Mouse (Mus musculus) testis, adult 2 months (tissue): ENCODE results near the gene Rgcc. TPM values are rescaled to one million over a fixed set of nuclear protein-coding genes. Genes with fewer than 3 reads are reported as not detected.

Experiments
- H3K27ac ChIP-seq: fragments of 200-500 bp; 2 replicates; pipeline ENCODE4 v1.5.1; 2012; ENCODE audit warnings: low read depth, low read length; ENCODE audit not compliant: control insufficient read depth, insufficient read depth
- H3K27me3 ChIP-seq: fragments of 200-500 bp; 2 replicates; pipeline ENCODE4 v1.6.1; 2012; ENCODE audit warnings: mild to moderate bottlenecking, low read length, moderate library complexity; ENCODE audit not compliant: control insufficient read depth, insufficient read depth
- H3K36me3 ChIP-seq: fragments of 200-500 bp; 2 replicates; pipeline ENCODE4 v1.6.1; 2012; ENCODE audit warnings: mild to moderate bottlenecking, low read length; ENCODE audit not compliant: control insufficient read depth, insufficient read depth
- H3K4me1 ChIP-seq: fragments of 200-500 bp; 2 replicates; pipeline ENCODE4 v1.6.1; 2012; ENCODE audit warnings: low read length; ENCODE audit not compliant: control insufficient read depth, insufficient read depth
- H3K4me3 ChIP-seq: fragments of 200-500 bp; 2 replicates; pipeline ENCODE4 v1.5.1; 2012; ENCODE audit warnings: low read depth, mild to moderate bottlenecking, low read length, moderate library complexity, mixed read lengths; ENCODE audit not compliant: control insufficient read depth
- CTCF ChIP-seq: fragments of 200-500 bp; IDR thresholded peaks from 2 replicates; pipeline ENCODE4 v1.5.1; 2012; ENCODE audit warnings: low read depth, mild to moderate bottlenecking, inconsistent platforms, low read length, moderate library complexity; ENCODE audit not compliant: control insufficient read depth, insufficient read depth, insufficient replicate concordance
- POLR2A ChIP-seq: fragments of 200-500 bp; IDR thresholded peaks from 2 replicates; pipeline ENCODE4 v1.6.1; 2012; ENCODE audit warnings: low read depth, mild to moderate bottlenecking, inconsistent platforms, low read length, moderate library complexity; ENCODE audit not compliant: control insufficient read depth
- polyA plus RNA-seq: library from polyadenylated mRNA; depleted of rRNA; stranded (reverse); fragments of >200 nt; gene quantifications from 2 replicates; pipeline ENCODE4 v1.2.3, GENCODE M21; 2012

Rgcc gene
- polyA plus RNA-seq, 1 experiment: 26.5 TPM

GRCm38 (mm10) chr14:79287251-79287863 is 14.1 kb downstream of the Rgcc start:
- Histone ChIP-seq H3K4me1 (peaks cover 11% of the 10 kb centered on the region), H3K27ac (no peak overlapping the region), H3K4me3 (no peak overlapping the region), H3K36me3 (no peaks in the 10 kb centered on the region), H3K27me3 (no peaks in the 10 kb centered on the region)
- TF ChIP-seq CTCF (no peak), POLR2A (no peak)

- TF ChIP-seq CTCF: no peak
- TF ChIP-seq POLR2A: no peak
- no peaks in the 10 kb centered on the region for H3K27me3 ChIP-seq
- no peak overlapping the region for H3K4me3 ChIP-seq
- no peaks in the 10 kb centered on the region for H3K36me3 ChIP-seq
- no peak overlapping the region for H3K27ac ChIP-seq
- H3K4me1 ChIP-seq: peaks cover 11% of the 10 kb centered on the region
These were observed 15.9 kb downstream of the Rgcc start for GRCm38 (mm10) chr14:79285549-79285948.

- peaks cover 7% of the 10 kb centered on the region for H3K4me1 ChIP-seq
- TF ChIP-seq POLR2A (no peak), CTCF (no peak)
- no peaks in the 10 kb centered on the region for H3K36me3 ChIP-seq
- H3K27ac ChIP-seq: no peak overlapping the region
- no peaks in the 10 kb centered on the region for H3K27me3 ChIP-seq
- no peak overlapping the region for H3K4me3 ChIP-seq
These were observed 16.8 kb downstream of the Rgcc start for GRCm38 (mm10) chr14:79284616-79285015.

- Histone ChIP-seq H3K4me1 (peaks cover 7% of the 10 kb centered on the region), H3K4me3 (no peak overlapping the region), H3K27ac (no peak overlapping the region), H3K36me3 (no peaks in the 10 kb centered on the region), H3K27me3 (no peaks in the 10 kb centered on the region)
- TF ChIP-seq CTCF: no peak
- no peak for TF ChIP-seq POLR2A
These were observed 17.5 kb downstream of the Rgcc start for GRCm38 (mm10) chr14:79283952-79284351.

GRCm38 (mm10) chr14:79281894-79282553 is 19.4 kb downstream of the Rgcc start:
- Histone ChIP-seq H3K27me3 (no peaks in the 10 kb centered on the region), H3K4me1 (peaks cover 7% of the 10 kb centered on the region), H3K27ac (no peak overlapping the region), H3K4me3 (no peak overlapping the region), H3K36me3 (no peaks in the 10 kb centered on the region)
- TF ChIP-seq POLR2A (no peak), CTCF (no peak)

- Histone ChIP-seq H3K27ac (no peak overlapping the region), H3K36me3 (no peaks in the 10 kb centered on the region), H3K4me1 (peaks cover 12% of the 10 kb centered on the region), H3K4me3 (no peak overlapping the region), H3K27me3 (no peaks in the 10 kb centered on the region)
- TF ChIP-seq CTCF (no peak), POLR2A (no peak)
These were observed 21.0 kb downstream of the Rgcc start for GRCm38 (mm10) chr14:79280456-79280855.

- Histone ChIP-seq H3K27ac (no peak overlapping the region), H3K27me3 (no peaks in the 10 kb centered on the region), H3K4me3 (no peak overlapping the region), H3K4me1 (peaks cover 8% of the 10 kb centered on the region), H3K36me3 (no peaks in the 10 kb centered on the region)
- TF ChIP-seq POLR2A (no peak), CTCF (no peak)
These were observed 22.0 kb downstream of the Rgcc start for GRCm38 (mm10) chr14:79279494-79279893.
